Mouse (Mus musculus): ENCODE measurements around the gene Prodh2.

DNA sequence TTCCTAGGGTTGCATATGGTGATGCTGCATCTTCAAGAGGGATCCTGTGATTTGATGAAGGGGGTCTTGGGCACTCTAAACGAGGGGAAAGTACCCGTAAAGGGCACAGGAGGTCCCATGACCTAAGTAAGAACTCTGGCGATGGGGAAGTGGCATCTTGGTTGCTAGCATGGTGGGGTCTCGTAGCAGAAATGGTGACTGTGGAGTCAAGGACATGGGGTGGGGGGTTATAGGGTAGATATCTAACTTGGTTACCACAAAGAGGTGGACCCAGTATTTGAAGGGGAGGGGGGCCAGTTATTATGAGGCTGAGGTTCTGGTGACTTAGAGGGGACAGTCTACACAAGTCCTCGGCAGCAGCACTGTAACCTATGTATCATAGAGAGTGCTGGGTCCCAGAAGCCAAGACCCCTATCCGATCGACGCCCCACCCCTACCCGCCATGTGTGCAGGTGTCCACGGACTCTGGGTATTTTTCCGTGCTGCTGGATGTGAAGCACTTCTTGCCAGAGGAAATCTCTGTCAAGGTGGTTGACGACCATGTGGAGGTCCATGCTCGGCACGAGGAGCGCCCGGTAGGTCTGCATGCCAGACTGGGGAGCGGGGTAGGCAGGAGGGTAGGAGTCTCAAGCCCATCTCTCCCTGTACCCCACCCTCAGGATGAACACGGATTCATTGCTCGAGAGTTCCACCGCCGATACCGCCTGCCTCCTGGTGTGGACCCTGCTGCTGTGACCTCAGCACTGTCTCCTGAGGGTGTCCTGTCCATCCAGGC is 60.6 kb downstream of the Prodh2 start:
- TF ChIP-seq CTCF (IDR thresholded peaks at IDR 0.05) (no peak), EP300 (IDR thresholded peaks at IDR 0.05) (no peak)
